ENCODE assay signal across 8 mouse cellular contexts in genomic region chr2:57115181-57115863, GRCm38 (mm10). TPM values are rescaled to one million over a fixed set of nuclear protein-coding genes. Genes with fewer than 3 reads are reported as not detected.
DNase-seq lines count a peak whose midpoint lies in the region; ATAC-seq and TF ChIP-seq lines count a peak whose summit lies in the region.

No protein-coding gene starts in this region.

- H3K27ac ChIP-seq in lung, embryonic 14.5 days (ENCODE audit: low read depth), result no peak overlapping the region
- no peak overlapping the region for H3K27ac ChIP-seq in hindbrain, embryonic 11.5 days (ENCODE audit: low read depth, low read length)
- peak overlapping the region; percentile 85 for H3K27ac ChIP-seq in midbrain, embryonic 10.5 days (replicated peaks)

- peak overlapping the region; percentile 90 for H3K4me2 ChIP-seq in lung, embryonic 14.5 days
- H3K4me2 ChIP-seq in hindbrain, embryonic 11.5 days (replicated peaks; ENCODE audit: low read depth, low read length), result peak overlapping the region; percentile 96

- DNase-seq in lung, embryonic 14.5 days, result peak; percentile 39
- no peak for DNase-seq in lung, postnatal 25 days (ENCODE audit: low spot score)
- peak; percentile 44 for DNase-seq in cerebellum, adult 8-10 months
- DNase-seq in hindbrain, embryonic 11.5 days (ENCODE audit: low spot score), result peak; percentile 54
- DNase-seq in midbrain, embryonic 10.5 days (ENCODE audit: low spot score), result peak; percentile 44
- DNase-seq in thymus, postnatal 0 days (ENCODE audit: low spot score), result no peak
- no peak for DNase-seq in T-cell, adult 2 months (ENCODE audit: low spot score)

- peak; percentile 12 for ATAC-seq in lung, embryonic 14.5 days (ENCODE audit: insufficient read depth)
- ATAC-seq in hindbrain, embryonic 11.5 days (ENCODE audit: low FRiP score), result peak; percentile 25
- ATAC-seq in erythroid progenitor cell, adult 5-6 weeks (replicated peaks; ENCODE audit: low FRiP score, poor library complexity, severe bottlenecking), result no peak

- H3K4me3 ChIP-seq in lung, embryonic 14.5 days (ENCODE audit: low read depth, low read length), result peak overlapping the region; percentile 73
- peak overlapping the region; percentile 73 for H3K4me3 ChIP-seq in hindbrain, embryonic 11.5 days (ENCODE audit: low read depth, low read length)
- peak overlapping the region; percentile 92 for H3K4me3 ChIP-seq in midbrain, embryonic 10.5 days

- TF ChIP-seq CTCF in lung, embryonic 14.5 days (IDR thresholded peaks at IDR 0.05; ENCODE audit: low read depth), result no peak

- H3K27me3 ChIP-seq in lung, embryonic 14.5 days (ENCODE audit: insufficient read depth, low read length), result peaks cover 37% of the 10 kb centered on the region
- H3K27me3 ChIP-seq in hindbrain, embryonic 11.5 days (ENCODE audit: control insufficient read depth, insufficient read depth, low read length), result peaks cover 48% of the 10 kb centered on the region
- H3K27me3 ChIP-seq in midbrain, embryonic 10.5 days (ENCODE audit: low read depth, poor library complexity, severe bottlenecking), result peaks cover 55% of the 10 kb centered on the region

- under 1% methylated on average over 25 of the region's 25 CpGs for WGBS in lung, embryonic 14.5 days
- 0% methylated on average over 25 of the region's 25 CpGs for WGBS in hindbrain, embryonic 11.5 days
- under 1% methylated on average over 25 of the region's 25 CpGs for WGBS in midbrain, embryonic 10.5 days

- peak overlapping the region; percentile 65 for H3K9ac ChIP-seq in lung, embryonic 14.5 days
- peak overlapping the region; percentile 47 for H3K9ac ChIP-seq in hindbrain, embryonic 11.5 days (ENCODE audit: low read depth, low read length)

- no peaks in the 10 kb centered on the region for H3K36me3 ChIP-seq in lung, embryonic 14.5 days (ENCODE audit: insufficient read depth)
- no peaks in the 10 kb centered on the region for H3K36me3 ChIP-seq in hindbrain, embryonic 11.5 days (ENCODE audit: control insufficient read depth, insufficient read depth, low read length)
- H3K36me3 ChIP-seq in midbrain, embryonic 10.5 days, result no peaks in the 10 kb centered on the region

- peaks cover 3% of the 10 kb centered on the region; the same call in 1 of the 2 replicates for H3K9me3 ChIP-seq in lung, embryonic 14.5 days (ENCODE audit: low read depth, low read length)
- H3K9me3 ChIP-seq in hindbrain, embryonic 11.5 days (ENCODE audit: control insufficient read depth, low read length), result no peaks in the 10 kb centered on the region
- 0 out of 2 replicates have a peak, but pooled peaks cover 3% of the 10 kb centered on the region for H3K9me3 ChIP-seq in midbrain, embryonic 10.5 days (replicated peaks)

- H3K4me1 ChIP-seq in lung, embryonic 14.5 days (ENCODE audit: insufficient read depth), result 0 out of 2 replicates have a peak, but pooled peaks cover 3% of the 10 kb centered on the region
- peaks cover 7% of the 10 kb centered on the region; the same call in 1 of the 2 replicates for H3K4me1 ChIP-seq in hindbrain, embryonic 11.5 days (replicated peaks; ENCODE audit: control insufficient read depth, insufficient read depth, low read length)
- H3K4me1 ChIP-seq in midbrain, embryonic 10.5 days, result peaks cover 63% of the 10 kb centered on the region

RNA-seq across cellular contexts. Expression of gene Nr4a2, which starts 8.5 kb away (rescaled TPM):
- polyA plus RNA-seq in lung, embryonic 14.5 days (2014; fragmentation: Nextera tagmentation; extraction: Ambion mirVana), result 5.1 and 5.9 TPM in 2 replicates
- 13.9 and 15.6 TPM in 2 replicates for polyA plus RNA-seq in hindbrain, embryonic 11.5 days (2014; fragmentation: Nextera tagmentation; extraction: Ambion mirVana)
- polyA plus RNA-seq in midbrain, embryonic 10.5 days (2016; fragmentation: Nextera tagmentation; extraction: Ambion mirVana), result 6.9 and 13.8 TPM in 2 replicates
- total RNA-seq in erythroid progenitor cell, adult 5-6 weeks (2015; ENCODE audit: low replicate concordance), result 0.72 TPM in 1 of 2 replicates, not detected in the other
- 0.13 and 0.68 TPM in 2 replicates for total RNA-seq in erythroid progenitor cell, adult 5-6 weeks (2017; ENCODE audit: low replicate concordance)
- 0.71 and 0.85 TPM in 2 replicates for polyA plus RNA-seq in thymus, postnatal 0 days (2015; fragmentation: Nextera tagmentation; extraction: Ambion mirVana)

Comparison
In these comparisons a context has a peak if more than half of its experiments do, and no peak if none do; other contexts are left out.
1. DNase-seq: peak in lung, embryonic 14.5 days (single experiment), cerebellum, adult 8-10 months (single experiment), hindbrain, embryonic 11.5 days (single experiment) and midbrain, embryonic 10.5 days (single experiment); none in lung, postnatal 25 days (single experiment), thymus, postnatal 0 days (single experiment) and T-cell, adult 2 months (single experiment).
2. Peak in every context shown above with its lines, with median percentiles within 50 percentile points of each other: H3K4me3 ChIP-seq.